Mouse (Mus musculus) heart, postnatal 0 days (tissue): ENCODE results near the gene Zfp827. TPM values are rescaled to one million over a fixed set of nuclear protein-coding genes. Genes with fewer than 3 reads are reported as not detected.

ENCODE experiments used
- ATAC-seq: fragments of 200-750 bp; cut with Nextera tagmentation; 2 replicates; pipeline ENCODE4 v1.8.0; 2017; ENCODE audit warnings: low read depth, moderate number of reproducible peaks, moderate library complexity; ENCODE audit not compliant: insufficient read depth
- DNase-seq: peaks from one replicate; pipeline ENCODE4 v3.0.0-alpha.2; 2016; ENCODE audit warnings: low spot score
- H3K27ac ChIP-seq: fragments of 300-500 bp; sonication (generic); 2 replicates; pipeline ENCODE4 v1.5.1; 2014; ENCODE audit warnings: low read depth, mild to moderate bottlenecking
- H3K27me3 ChIP-seq: fragments of 300-500 bp; sonication (generic); 2 replicates; pipeline ENCODE4 v1.6.1; 2014; ENCODE audit warnings: low read length, mixed read lengths; ENCODE audit not compliant: control insufficient read depth, insufficient read depth
- H3K36me3 ChIP-seq: fragments of 300-500 bp; sonication (generic); replicated peaks from 2 replicates; pipeline ENCODE4 v1.6.1; 2014; ENCODE audit warnings: low read length, mixed read lengths; ENCODE audit not compliant: control insufficient read depth, insufficient read depth
- H3K4me1 ChIP-seq: fragments of 300-500 bp; sonication (generic); 2 replicates; pipeline ENCODE4 v1.6.1; 2014; ENCODE audit warnings: antibody characterized with exemption; ENCODE audit not compliant: control insufficient read depth, insufficient read depth
- H3K4me2 ChIP-seq: fragments of 300-500 bp; sonication (generic); 2 replicates; pipeline ENCODE4 v1.6.1; 2014; ENCODE audit warnings: low read depth, mild to moderate bottlenecking, low read length, moderate library complexity
- H3K4me3 ChIP-seq: fragments of 300-500 bp; sonication (generic); 2 replicates; pipeline ENCODE4 v1.5.1; 2014; ENCODE audit warnings: low read depth, low read length
- H3K9ac ChIP-seq: fragments of 300-500 bp; sonication (generic); replicated peaks from 2 replicates; pipeline ENCODE4 v1.6.1; 2014; ENCODE audit warnings: low read depth, low read length, mixed read lengths
- H3K9me3 ChIP-seq: fragments of 300-500 bp; sonication (generic); replicated peaks from 2 replicates; pipeline ENCODE4 v1.6.1; 2016; ENCODE audit warnings: low read length; ENCODE audit not compliant: control insufficient read depth
- CTCF ChIP-seq: IDR thresholded peaks from 2 replicates; pipeline ENCODE4 v1.5.1; 2016; ENCODE audit warnings: antibody characterized with exemption, control low read depth, low read depth
- EP300 ChIP-seq: IDR thresholded peaks from 2 replicates; pipeline ENCODE4 v1.6.1; 2016; ENCODE audit warnings: antibody characterized with exemption, low read depth
- WGBS: fragments of 180-500 bp; shearing (Covaris S2); extraction: QIAGEN DNeasy Blood & Tissue Kit; methylation state at CpG from one replicate; pipeline ENCODE4 v1.1.7; 2014; 5-methylcytosine and 5-hydroxymethylcytosine counted together
- polyA plus RNA-seq: library from polyadenylated mRNA; unstranded; fragments of >200 nt; fragmentation: Nextera tagmentation; extraction: Ambion mirVana; gene quantifications from 2 replicates; pipeline ENCODE4 v1.2.1, GENCODE M21; 2015
- total RNA-seq: library from RNA; depleted of rRNA; stranded (reverse); fragments of >200 nt; gene quantifications from 2 replicates; pipeline ENCODE4 v1.2.3, GENCODE M21; 2014; ENCODE audit warnings: low replicate concordance; rRNA removed

Zfp827 gene
- total and polyA plus RNA-seq, 2 experiments from 2014 or later, result 4.8 to 22.7 TPM

DNA sequence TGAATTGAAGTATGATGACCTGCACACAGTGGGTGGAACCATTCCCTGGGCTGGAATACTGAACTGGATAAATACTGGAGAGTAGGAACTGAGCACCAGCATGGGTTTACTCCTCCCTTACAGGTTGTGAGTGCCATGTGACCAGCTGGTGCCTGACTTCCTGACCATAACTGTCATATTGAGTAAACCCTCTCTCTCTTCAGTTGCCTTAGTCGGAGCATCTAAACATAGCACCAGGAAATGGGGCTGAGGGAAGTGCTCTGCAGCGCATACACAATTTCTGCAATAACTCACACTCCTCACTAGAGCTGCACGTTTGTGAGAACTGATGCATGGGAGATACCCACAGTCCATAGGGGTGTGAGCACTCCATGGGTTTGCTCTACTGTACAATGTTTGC lies 211.1 kb downstream of the Zfp827 start:
- DNase-seq, result no peak
- Histone ChIP-seq H3K9ac (no peak overlapping the region), H3K27ac (no peak overlapping the region), H3K4me3 (no peak overlapping the region), H3K4me2 (no peak overlapping the region), H3K9me3 (no peaks in the 10 kb centered on the region), H3K36me3 (no peaks in the 10 kb centered on the region), H3K27me3 (no peaks in the 10 kb centered on the region), H3K4me1 (no peaks in the 10 kb centered on the region)
- TF ChIP-seq CTCF (no peak), EP300 (no peak)
- 55% methylated on average over 3 of the region's 3 CpGs for WGBS
- ATAC-seq, result no peak

DNA sequence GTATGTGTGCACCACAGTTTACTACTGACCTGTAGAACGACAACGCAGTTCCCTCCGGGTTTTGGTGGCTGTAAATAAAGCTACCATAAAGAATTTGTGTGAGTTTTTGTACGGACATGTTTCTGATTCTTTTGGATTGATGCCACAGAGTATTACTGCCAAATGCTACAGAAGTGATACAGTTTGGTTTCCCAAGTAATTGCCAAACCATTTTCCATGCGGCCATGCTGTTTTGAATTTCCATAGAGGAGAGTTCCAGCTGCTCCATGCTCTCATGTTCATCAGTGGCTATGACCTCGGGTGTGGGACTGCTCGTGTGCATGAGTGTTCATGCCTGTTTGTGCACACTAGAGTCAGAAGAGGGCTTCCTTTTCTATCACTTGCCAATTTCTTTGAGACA lies 211.8 kb downstream of the Zfp827 start:
- Histone ChIP-seq H3K9ac (no peak overlapping the region), H3K27me3 (no peaks in the 10 kb centered on the region), H3K4me3 (no peak overlapping the region), H3K4me1 (no peaks in the 10 kb centered on the region), H3K27ac (no peak overlapping the region), H3K9me3 (no peaks in the 10 kb centered on the region), H3K36me3 (no peaks in the 10 kb centered on the region), H3K4me2 (no peak overlapping the region)
- DNase-seq (no peak), ATAC-seq (no peak)
- no peak for TF ChIP-seq CTCF
- TF ChIP-seq EP300, result no peak
- 63% methylated on average over 7 of the region's 7 CpGs for WGBS

Other genes with a start within 250 kb of the Zfp827 start
- 7.8 and 8.0 TPM in 2 replicates for gene Lsm6, start 207.3 kb upstream of the Zfp827 start, total RNA-seq
- gene Lsm6, start 207.3 kb upstream of the Zfp827 start, polyA plus RNA-seq, result 102 and 111 TPM in 2 replicates
- not detected in 2 replicates for gene 1700011L22Rik, start 220.1 kb downstream of the Zfp827 start, total RNA-seq
- 0.12 TPM in 1 of 2 replicates, not detected in the other for gene 1700011L22Rik, start 220.1 kb downstream of the Zfp827 start, polyA plus RNA-seq